9 mouse cellular contexts compared by ENCODE assay signal in genomic region chr4:82540048-82540410, GRCm38 (mm10).
DNase-seq lines count a peak whose midpoint lies in the region; ATAC-seq lines count a peak whose summit lies in the region.
"Had no signal": no experiment of that assay in that cellular context is flagged by ENCODE, and none has a peak within 500 bp of the region (broad histone marks: within the 10 kb centered on the region; RNA-seq: fewer than 3 reads in every experiment).

No protein-coding gene starts in this region.

- no peaks in the 10 kb centered on the region for H3K36me3 ChIP-seq in hindbrain, embryonic 13.5 days
- H3K36me3 ChIP-seq in hindbrain, embryonic 12.5 days: no peaks in the 10 kb centered on the region
- H3K36me3 ChIP-seq in heart, embryonic 16.5 days (ENCODE audit: control insufficient read depth, insufficient read depth): no peaks in the 10 kb centered on the region
- H3K36me3 ChIP-seq: liver, embryonic 13.5 days had no signal

- peak overlapping the region; percentile 64 for H3K4me2 ChIP-seq in hindbrain, embryonic 13.5 days
- no peak overlapping the region for H3K4me2 ChIP-seq in hindbrain, embryonic 12.5 days (replicated peaks)
- no peak overlapping the region for H3K4me2 ChIP-seq in heart, embryonic 16.5 days (ENCODE audit: low read depth, low read length)
- H3K4me2 ChIP-seq: liver, embryonic 13.5 days had no signal

- no peak for ATAC-seq in hindbrain, embryonic 13.5 days (ENCODE audit: low FRiP score)
- ATAC-seq in hindbrain, embryonic 12.5 days (ENCODE audit: low FRiP score): no peak
- no peak for ATAC-seq in heart, embryonic 16.5 days (replicated peaks; ENCODE audit: extremely low read depth, insufficient read depth, low FRiP score)

- WGBS in hindbrain, embryonic 13.5 days: 29% methylated on average over 2 of the region's 2 CpGs
- 31% methylated on average over 2 of the region's 2 CpGs for WGBS in hindbrain, embryonic 12.5 days
- 63% methylated on average over 2 of the region's 2 CpGs for WGBS in heart, embryonic 16.5 days

- H3K27ac ChIP-seq in hindbrain, embryonic 13.5 days: peak overlapping the region; percentile 35; the same call in 1 of the 2 replicates
- no peak overlapping the region for H3K27ac ChIP-seq in hindbrain, embryonic 12.5 days
- H3K27ac ChIP-seq in brown adipose tissue, adult 24 weeks (replicated peaks; ENCODE audit: low read depth, low read length): peak overlapping the region; percentile 81
- H3K27ac ChIP-seq in heart, embryonic 16.5 days (ENCODE audit: low read length): peak overlapping the region; percentile 36; the same call in 1 of the 2 replicates
- H3K27ac ChIP-seq: liver, embryonic 13.5 days had no signal

- H3K4me3 ChIP-seq in hindbrain, embryonic 13.5 days: no peak overlapping the region
- H3K4me3 ChIP-seq in hindbrain, embryonic 12.5 days: no peak overlapping the region
- H3K4me3 ChIP-seq in brown adipose tissue, adult 24 weeks (ENCODE audit: insufficient read depth, low read depth, low read length): peak overlapping the region; percentile 64
- H3K4me3 ChIP-seq in heart, embryonic 16.5 days (ENCODE audit: low read length): no peak overlapping the region
- H3K4me3 ChIP-seq: liver, embryonic 13.5 days had no signal

- peaks cover 47% of the 10 kb centered on the region for H3K27me3 ChIP-seq in hindbrain, embryonic 13.5 days
- H3K27me3 ChIP-seq in hindbrain, embryonic 12.5 days: peaks cover 41% of the 10 kb centered on the region
- no peaks in the 10 kb centered on the region for H3K27me3 ChIP-seq in heart, embryonic 16.5 days (ENCODE audit: control insufficient read depth, insufficient read depth, low read length)

- H3K9me3 ChIP-seq in hindbrain, embryonic 13.5 days: no peaks in the 10 kb centered on the region
- no peaks in the 10 kb centered on the region for H3K9me3 ChIP-seq in hindbrain, embryonic 12.5 days (replicated peaks)
- H3K9me3 ChIP-seq in heart, embryonic 16.5 days (replicated peaks; ENCODE audit: control insufficient read depth, low read length): no peaks in the 10 kb centered on the region
- H3K9me3 ChIP-seq: liver, embryonic 13.5 days had no signal

- peaks cover 58% of the 10 kb centered on the region for H3K4me1 ChIP-seq in hindbrain, embryonic 13.5 days (replicated peaks)
- H3K4me1 ChIP-seq in hindbrain, embryonic 12.5 days: peaks cover 35% of the 10 kb centered on the region
- H3K4me1 ChIP-seq in brown adipose tissue, adult 24 weeks (ENCODE audit: control insufficient read depth, insufficient read depth, insufficient read length, low read length): peaks cover 17% of the 10 kb centered on the region
- H3K4me1 ChIP-seq in heart, embryonic 16.5 days (ENCODE audit: control insufficient read depth, insufficient read depth, low read length): peaks cover 46% of the 10 kb centered on the region

- peak; percentile 49 for DNase-seq in cerebellum, adult 8-10 months
- no peak for DNase-seq in right cerebral cortex, postnatal 36 days (ENCODE audit: low spot score in 2 of 2)
- DNase-seq in embryo, embryonic 10 days (ENCODE audit: low spot score): no peak
- no peak for DNase-seq in retina, postnatal 1 day
- DNase-seq: liver, embryonic 13.5 days had no signal

- peak overlapping the region; percentile 30; the same call in 1 of the 2 replicates for H3K9ac ChIP-seq in hindbrain, embryonic 13.5 days
- no peak overlapping the region for H3K9ac ChIP-seq in hindbrain, embryonic 12.5 days
- no peak overlapping the region for H3K9ac ChIP-seq in heart, embryonic 16.5 days (ENCODE audit: low read length)
- H3K9ac ChIP-seq: liver, embryonic 13.5 days had no signal
